Mouse (Mus musculus): ENCODE results near the gene Sclt1. TPM values are rescaled to one million over a fixed set of nuclear protein-coding genes. Genes with fewer than 3 reads are reported as not detected.

Sclt1 gene
- polyA plus RNA-seq, 1 experiment from 2014 or later, result 4.5 TPM

DNA sequence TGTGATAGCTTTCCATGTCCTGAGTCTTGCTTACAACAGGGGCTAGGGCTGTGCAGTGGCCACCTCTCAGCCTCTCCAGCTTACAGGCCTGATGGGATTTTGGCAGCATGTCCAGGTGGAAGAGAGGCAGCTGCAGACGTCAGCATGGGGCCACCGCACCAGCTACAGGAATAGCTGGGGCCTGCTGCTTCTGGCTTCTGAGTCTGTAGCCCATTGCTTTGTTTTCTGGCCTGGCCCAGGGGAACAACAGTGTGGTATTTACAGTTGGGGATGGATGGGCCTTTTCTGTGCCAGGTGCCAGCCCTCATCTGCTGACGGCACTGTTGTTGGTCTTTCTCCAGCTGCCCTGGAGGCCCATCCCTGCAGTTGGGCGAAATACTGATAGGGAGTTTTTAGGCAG lies 158.7 kb downstream of the Sclt1 start:
- H3K27me3 ChIP-seq, result no peaks in the 10 kb centered on the region
- no peaks in the 10 kb centered on the region for H3K9me3 ChIP-seq (replicated peaks)
- no peak overlapping the region for H3K4me3 ChIP-seq (replicated peaks)
- H3K4me1 ChIP-seq (replicated peaks), result peaks cover 72% of the 10 kb centered on the region
- H3K36me3 ChIP-seq (replicated peaks), result peaks cover 17% of the 10 kb centered on the region
- H3K4me2 ChIP-seq, result no peak overlapping the region
- no peak for ATAC-seq (ENCODE audit: insufficient read depth)
- WGBS (ENCODE audit: insufficient replicate concordance), result 79% methylated on average over 4 of the region's 4 CpGs
- no peak overlapping the region for H3K27ac ChIP-seq (replicated peaks)
- H3K9ac ChIP-seq, result no peak overlapping the region

GRCm38 (mm10) chr3:41583092-41583491 lies 159.2 kb downstream of the Sclt1 start:
- Histone ChIP-seq H3K27me3 (no peaks in the 10 kb centered on the region), H3K36me3 (replicated peaks) (peaks cover 17% of the 10 kb centered on the region), H3K27ac (replicated peaks) (0 out of 2 replicates have a peak overlapping the region, but pooled peaks have one; percentile 75), H3K9me3 (replicated peaks) (no peaks in the 10 kb centered on the region), H3K4me2 (no peak overlapping the region), H3K4me1 (replicated peaks) (peaks cover 73% of the 10 kb centered on the region), H3K4me3 (replicated peaks) (no peak overlapping the region), H3K9ac (no peak overlapping the region)
- WGBS (ENCODE audit: insufficient replicate concordance), result 85% methylated on average over 14 of the region's 14 CpGs
- no peak for ATAC-seq (ENCODE audit: insufficient read depth)

- ATAC-seq (ENCODE audit: insufficient read depth), result no peak; the same call in 1 of the 2 replicates
- peaks cover 73% of the 10 kb centered on the region for H3K4me1 ChIP-seq (replicated peaks)
Measured at GRCm38 (mm10) chr3:41582256-41582655, 160.1 kb downstream of the Sclt1 start.

DNA sequence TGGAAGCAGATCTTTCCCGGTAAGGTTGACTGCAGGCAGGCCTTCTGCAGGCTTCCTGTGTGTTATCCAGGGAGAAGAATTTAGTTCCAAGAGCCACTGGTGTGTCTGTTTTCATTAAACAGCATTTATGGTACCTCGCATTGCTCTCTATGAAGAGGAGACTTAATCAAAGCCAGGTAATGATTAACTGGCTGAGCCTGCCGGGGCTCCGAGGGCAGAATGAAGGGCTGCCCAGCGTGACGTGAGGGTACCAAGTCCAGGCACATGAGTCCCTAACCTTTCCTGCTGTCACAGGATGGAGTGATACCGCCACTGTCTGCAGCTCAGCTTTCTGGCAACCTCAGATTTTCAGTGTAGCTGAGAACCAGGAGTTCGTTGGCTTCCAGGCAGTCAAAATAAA lies 160.9 kb downstream of the Sclt1 start:
- H3K9ac ChIP-seq, result no peak overlapping the region
- peaks cover 70% of the 10 kb centered on the region for H3K4me1 ChIP-seq (replicated peaks)
- H3K9me3 ChIP-seq (replicated peaks), result no peaks in the 10 kb centered on the region
- H3K4me3 ChIP-seq (replicated peaks), result no peak overlapping the region
- H3K4me2 ChIP-seq, result peak overlapping the region; percentile 29
- H3K27ac ChIP-seq (replicated peaks), result peak overlapping the region; percentile 75
- peaks cover 17% of the 10 kb centered on the region for H3K36me3 ChIP-seq (replicated peaks)
- 68% methylated on average over 8 of the region's 8 CpGs for WGBS (ENCODE audit: insufficient replicate concordance)
- ATAC-seq (ENCODE audit: insufficient read depth), result peak; percentile 57
- H3K27me3 ChIP-seq, result no peaks in the 10 kb centered on the region

More at GRCm38 (mm10) chr3:41582256-41582655, 160.1 kb downstream of the Sclt1 start:
- H3K4me3 ChIP-seq (replicated peaks), result no peak overlapping the region
- H3K27ac ChIP-seq (replicated peaks), result peak overlapping the region; percentile 75
- WGBS (ENCODE audit: insufficient replicate concordance), result 67% methylated on average over 7 of the region's 7 CpGs
- peaks cover 17% of the 10 kb centered on the region for H3K36me3 ChIP-seq (replicated peaks)
- H3K9me3 ChIP-seq (replicated peaks), result no peaks in the 10 kb centered on the region
- no peaks in the 10 kb centered on the region for H3K27me3 ChIP-seq
- H3K4me2 ChIP-seq, result no peak overlapping the region; the same call in 1 of the 2 replicates
- H3K9ac ChIP-seq, result no peak overlapping the region

DNA sequence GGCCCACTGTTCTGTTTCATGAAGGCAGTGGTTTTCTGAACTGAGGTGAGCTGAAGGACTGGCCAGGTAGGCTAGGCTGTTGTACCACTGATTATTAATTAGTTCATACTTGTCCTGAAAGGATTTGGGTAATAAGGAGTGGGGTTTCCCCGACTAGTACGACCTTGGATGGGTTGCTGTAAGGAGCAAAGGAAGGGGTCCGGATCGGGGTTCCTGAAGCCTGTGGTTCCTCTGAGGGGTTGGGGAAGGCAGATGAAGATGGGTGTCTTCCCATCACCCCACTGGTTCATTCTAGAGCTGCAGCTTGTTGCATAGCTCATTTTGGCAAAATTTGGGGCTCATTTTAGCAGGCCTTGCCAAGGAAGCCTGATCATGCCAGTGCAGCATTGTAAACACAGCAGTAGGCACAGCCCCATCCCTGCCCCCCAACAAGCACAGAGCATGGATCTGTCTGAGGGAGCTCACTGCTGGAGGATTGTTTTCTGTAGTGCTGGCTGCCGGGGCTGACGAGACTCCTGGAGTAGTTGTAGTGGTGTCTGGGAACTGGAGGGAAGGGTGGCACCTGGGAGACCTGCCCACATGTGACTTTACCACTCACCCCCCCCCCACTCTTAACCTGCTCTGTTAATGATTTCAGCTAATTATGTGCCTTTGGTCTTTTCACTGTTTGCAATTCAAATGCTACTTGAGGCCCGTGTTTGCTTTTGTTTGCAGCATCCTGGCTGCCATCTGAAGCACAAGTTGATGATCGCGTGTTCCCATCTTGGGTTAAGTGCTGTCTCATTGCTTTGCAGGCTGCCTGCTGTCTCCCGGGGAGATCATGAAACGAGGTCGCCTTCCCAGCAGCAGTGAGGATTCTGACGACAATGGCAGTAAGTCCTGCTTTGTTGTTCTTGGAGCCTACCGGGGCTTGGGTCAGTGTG lies 161.7 kb downstream of the Sclt1 start:
- H3K27me3 ChIP-seq, result no peaks in the 10 kb centered on the region
- H3K9ac ChIP-seq, result no peak overlapping the region
- H3K4me3 ChIP-seq (replicated peaks), result no peak overlapping the region
- peak overlapping the region; percentile 29 for H3K4me2 ChIP-seq
- 68% methylated on average over 14 of the region's 14 CpGs for WGBS (ENCODE audit: insufficient replicate concordance)
- peaks cover 73% of the 10 kb centered on the region for H3K4me1 ChIP-seq (replicated peaks)
- H3K36me3 ChIP-seq (replicated peaks), result peaks cover 15% of the 10 kb centered on the region
- H3K9me3 ChIP-seq (replicated peaks), result no peaks in the 10 kb centered on the region
- peak overlapping the region; percentile 62 for H3K27ac ChIP-seq (replicated peaks)
- no peak for ATAC-seq (ENCODE audit: insufficient read depth)

DNA sequence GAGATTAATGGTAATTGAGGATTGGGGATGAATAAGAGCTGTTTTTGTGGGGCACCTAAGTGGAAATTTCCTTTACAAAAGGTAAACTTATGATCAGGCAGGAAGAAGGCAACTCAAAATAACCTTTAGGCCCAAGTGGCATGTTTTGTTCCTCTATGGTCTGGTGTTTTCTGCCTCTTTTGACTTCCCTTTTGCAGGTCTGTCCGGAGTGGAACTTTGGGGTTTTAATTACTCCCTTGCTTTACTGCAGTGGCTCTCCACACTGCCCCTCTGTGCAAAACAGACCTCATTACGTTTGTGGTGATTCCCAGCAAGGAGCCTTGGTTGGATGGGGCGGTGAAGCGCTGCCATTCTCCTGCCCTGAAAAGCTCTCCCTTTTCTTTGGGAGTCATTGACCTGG lies 162.4 kb downstream of the Sclt1 start:
- no peak for ATAC-seq (ENCODE audit: insufficient read depth)
- Histone ChIP-seq H3K9ac (no peak overlapping the region), H3K9me3 (replicated peaks) (no peaks in the 10 kb centered on the region), H3K4me2 (no peak overlapping the region), H3K36me3 (replicated peaks) (peaks cover 13% of the 10 kb centered on the region), H3K27me3 (no peaks in the 10 kb centered on the region), H3K27ac (replicated peaks) (no peak overlapping the region), H3K4me3 (replicated peaks) (no peak overlapping the region), H3K4me1 (replicated peaks) (peaks cover 78% of the 10 kb centered on the region)
- 51% methylated on average over 4 of the region's 4 CpGs for WGBS (ENCODE audit: insufficient replicate concordance)

DNA sequence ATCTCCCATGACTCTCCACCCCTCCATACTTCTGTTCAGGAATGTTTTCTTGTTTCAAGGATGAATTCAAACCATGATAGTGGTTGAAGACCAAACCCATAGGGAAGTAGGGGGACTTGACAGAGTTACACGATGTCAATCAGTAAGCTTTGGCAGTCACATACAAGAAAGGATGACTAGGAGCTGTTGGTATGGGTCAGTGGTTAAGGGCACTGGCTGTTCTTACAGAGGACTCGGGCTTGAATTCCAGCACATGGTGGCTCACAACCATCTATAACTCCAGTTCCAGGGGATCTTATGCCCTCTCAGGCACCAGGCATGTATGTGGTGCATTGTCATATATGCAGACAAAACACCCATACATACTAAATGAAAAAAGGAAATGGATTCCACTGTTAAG lies 165.1 kb downstream of the Sclt1 start:
- Histone ChIP-seq H3K27me3 (no peaks in the 10 kb centered on the region), H3K9ac (no peak overlapping the region), H3K36me3 (replicated peaks) (0 out of 2 replicates have a peak, but pooled peaks cover 6% of the 10 kb centered on the region), H3K4me1 (replicated peaks) (peaks cover 88% of the 10 kb centered on the region), H3K9me3 (replicated peaks) (no peaks in the 10 kb centered on the region), H3K4me3 (replicated peaks) (no peak overlapping the region), H3K4me2 (no peak overlapping the region), H3K27ac (replicated peaks) (no peak overlapping the region)
- 68% methylated on average over 2 of the region's 2 CpGs for WGBS (ENCODE audit: insufficient replicate concordance)
- ATAC-seq (ENCODE audit: insufficient read depth), result no peak

Other genes with a start within 250 kb of the Sclt1 start
- 8.0 and 8.8 TPM in 2 replicates for gene Jade1, start 186.8 kb downstream of the Sclt1 start, polyA plus RNA-seq (2015; fragmentation: Nextera tagmentation; extraction: Ambion mirVana)
- gene D3Ertd751e, start 97 bp upstream of the Sclt1 start, polyA plus RNA-seq (2015; fragmentation: Nextera tagmentation; extraction: Ambion mirVana), result 4.3 and 4.6 TPM in 2 replicates